Mouse (Mus musculus) activated CD4-positive, CD25-positive, alpha-beta regulatory T cell, adult 9 weeks (primary cell): ENCODE data around the gene Fahd1. TPM values are rescaled to one million over a fixed set of nuclear protein-coding genes. Genes with fewer than 3 reads are reported as not detected.

Experiments
- polyA plus RNA-seq: library from polyadenylated mRNA; unstranded; fragments of 100-300 nt; shearing (Covaris generic); gene quantifications from one replicate; pipeline ENCODE4 v1.2.1, GENCODE M21; 2017

The Fahd1 gene
- polyA plus RNA-seq: 2.6 TPM

GRCm38 (mm10) chr17:24850065-24850772 is at the start of gene Fahd1:
Gene Fahd1 (minus strand): TSS chr17:24850364.

DNA sequence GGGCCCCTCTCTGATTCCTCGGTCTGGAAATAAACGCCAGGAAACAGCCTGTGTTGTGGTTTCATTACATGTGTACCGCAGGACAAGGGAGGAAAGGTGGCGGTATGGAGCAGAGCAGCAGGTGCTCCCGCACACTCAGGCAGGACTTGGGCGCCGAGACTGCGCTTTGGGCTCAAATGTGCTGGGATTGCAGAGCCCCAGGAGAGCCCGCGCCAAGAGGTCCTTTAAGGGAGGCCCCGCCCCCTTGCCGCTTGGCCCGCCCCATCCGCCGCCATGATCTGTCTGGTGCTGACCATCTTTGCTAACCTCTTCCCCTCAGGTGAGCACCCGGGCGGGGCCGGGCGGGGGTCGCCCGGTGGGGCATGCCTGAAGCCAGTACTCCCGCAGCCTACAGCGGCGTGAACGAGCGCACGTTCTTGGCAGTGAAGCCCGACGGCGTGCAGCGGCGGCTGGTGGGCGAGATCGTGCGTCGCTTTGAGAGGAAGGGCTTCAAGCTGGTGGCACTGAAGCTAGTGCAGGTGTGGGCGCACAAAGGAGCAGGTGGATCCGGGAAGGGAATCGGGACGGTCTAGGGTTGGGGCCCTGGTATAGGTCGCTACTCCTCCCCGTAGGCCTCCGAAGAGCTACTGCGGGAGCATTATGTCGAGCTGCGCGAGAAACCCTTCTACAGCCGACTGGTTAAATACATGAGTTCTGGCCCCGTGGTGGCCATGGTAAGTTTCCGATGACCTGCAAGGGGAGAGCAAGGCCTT is 46.3 kb upstream of the Fahd1 start, which contains the start of gene Nme3:
TSS of gene Nme3 (plus strand) at position 260 of the 752 bp plus-strand sequence.

GRCm38 (mm10) chr17:24894995-24895547 is 44.9 kb upstream of the Fahd1 start, which contains the start of the genes Eme2 and Mrps34:
Gene Eme2 (minus strand): TSS chr17:24895087.
Gene Mrps34 (plus strand): TSS chr17:24895116.

GRCm38 (mm10) chr17:24886134-24886931 is 36.2 kb upstream of the Fahd1 start, which contains the start of the genes Nubp2 and Spsb3:
Gene Nubp2 (minus strand): TSS chr17:24886349.
Gene Spsb3 (plus strand): TSS chr17:24886643.

DNA sequence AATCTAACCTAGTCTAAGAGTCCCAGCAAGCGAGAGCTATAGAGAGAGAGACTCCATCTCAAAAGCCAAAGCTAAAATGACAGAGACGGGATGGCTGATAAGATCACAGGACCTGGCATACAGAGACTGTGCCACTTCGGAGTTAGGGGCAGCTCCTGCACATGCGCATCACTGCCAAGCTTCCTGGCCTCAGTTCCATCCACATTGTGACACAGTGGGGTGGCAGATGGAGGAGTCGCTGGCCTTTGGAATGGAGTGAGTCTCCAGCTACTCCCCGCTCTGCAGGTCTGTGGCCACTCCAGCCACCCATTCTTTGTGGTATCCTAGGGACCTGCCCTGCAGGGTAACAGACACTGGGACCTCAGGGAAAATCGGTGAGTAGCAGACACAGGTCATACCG is 15.6 kb upstream of the Fahd1 start, which contains the start of gene Igfals:
TSS of gene Igfals (plus strand) at position 222 of the 400 bp plus-strand sequence.

DNA sequence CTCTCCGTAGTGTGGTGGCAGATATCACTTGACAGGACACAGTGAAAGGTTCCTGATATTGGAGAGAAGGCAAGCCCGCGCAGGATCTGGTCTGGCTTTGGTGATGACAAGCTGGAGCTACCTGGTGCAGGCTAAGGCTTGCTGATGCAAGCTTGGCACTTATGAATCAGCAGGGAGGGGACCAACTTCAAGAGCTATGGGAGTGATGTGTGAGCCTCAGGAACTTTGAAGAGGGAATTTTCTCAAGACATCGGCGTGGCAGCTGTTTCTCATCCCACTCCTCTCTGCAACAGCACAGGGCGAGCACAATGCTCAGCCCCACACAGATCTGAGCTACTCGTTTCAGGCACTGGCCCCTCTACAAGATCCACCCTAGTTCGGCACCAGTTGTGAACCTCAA is 10.3 kb downstream of the Fahd1 start, which contains the start of gene Hagh:
TSS of gene Hagh (plus strand) at position 302 of the 400 bp plus-strand sequence.

DNA sequence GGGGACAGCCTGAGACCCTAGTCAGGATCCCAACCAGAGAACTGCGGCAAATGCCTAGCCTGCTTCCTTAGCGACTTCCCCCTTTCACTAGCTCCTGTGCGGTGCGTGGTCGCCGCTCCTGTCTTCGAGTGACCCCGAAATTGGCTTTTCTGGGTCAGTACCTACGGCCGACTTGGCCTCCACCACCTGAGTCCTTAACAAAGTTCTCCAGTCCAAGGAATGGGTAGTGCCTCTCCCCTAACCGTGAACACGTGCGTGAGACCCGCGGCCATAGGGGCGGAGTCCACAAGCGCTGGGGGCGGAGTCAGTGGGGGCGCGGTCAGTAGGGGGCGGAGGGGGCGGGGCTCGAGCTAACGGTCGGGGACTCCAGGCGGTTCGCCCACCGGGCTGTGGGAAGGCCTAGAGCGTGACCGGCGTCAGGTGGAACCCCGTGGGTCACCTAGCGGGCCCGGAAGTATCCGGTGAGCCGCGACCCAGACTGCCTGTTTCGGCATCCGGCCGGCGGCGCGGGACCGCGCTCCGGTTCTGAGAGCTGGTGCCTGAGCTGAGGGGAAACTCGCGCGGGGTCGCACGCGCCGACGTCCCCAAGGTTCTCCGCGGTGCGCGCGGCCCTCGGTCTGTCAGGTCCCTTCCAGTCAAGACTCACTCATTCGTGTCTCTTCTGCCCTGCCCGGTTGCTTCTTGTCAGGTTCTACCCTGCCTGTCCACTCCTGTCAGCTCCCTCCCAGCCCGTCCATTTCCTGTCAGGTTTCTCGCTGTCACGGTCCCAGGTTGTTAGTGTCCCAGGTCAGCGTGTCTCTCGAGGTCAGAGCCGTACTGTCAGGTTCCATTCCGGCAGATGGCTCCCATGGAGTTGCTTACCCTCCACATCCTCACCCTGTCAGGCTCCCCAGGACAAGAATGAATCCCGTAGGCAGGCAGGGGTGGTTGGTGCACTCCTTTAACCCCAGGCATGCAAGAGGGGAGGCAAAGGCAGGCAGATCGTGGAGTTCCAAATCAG is 45.9 kb downstream of the Fahd1 start, which contains the start of gene Meiob:
TSS of gene Meiob (plus strand) at position 338 of the 1,000 bp plus-strand sequence.

Other genes starting within 250 kb of the Fahd1 start
- gene Tsc2, start 217.7 kb downstream of the Fahd1 start, polyA plus RNA-seq: 48.8 TPM
- gene Nthl1, start 217.7 kb downstream of the Fahd1 start, polyA plus RNA-seq: 6.0 TPM
- not detected for gene Slc9a3r2, start 200.0 kb downstream of the Fahd1 start, polyA plus RNA-seq
- not detected for gene Npw, start 191.9 kb downstream of the Fahd1 start, polyA plus RNA-seq
- gene Zfp598, start 180.7 kb downstream of the Fahd1 start, polyA plus RNA-seq: 2.3 TPM
- gene Syngr3, start 160.4 kb downstream of the Fahd1 start, polyA plus RNA-seq: 0.88 TPM
- 7.8 TPM for gene Gfer, start 154.2 kb downstream of the Fahd1 start, polyA plus RNA-seq
- gene Noxo1, start 154.1 kb downstream of the Fahd1 start, polyA plus RNA-seq: 1.4 TPM
- gene Tbl3, start 142.7 kb downstream of the Fahd1 start, polyA plus RNA-seq: 60.9 TPM
- not detected for gene Rnf151, start 132.3 kb downstream of the Fahd1 start, polyA plus RNA-seq
- gene Rps2, start 132.2 kb downstream of the Fahd1 start, polyA plus RNA-seq: 789 TPM
- 222 TPM for gene Ndufb10, start 125.9 kb downstream of the Fahd1 start, polyA plus RNA-seq
- gene Rpl3l, start 122.5 kb downstream of the Fahd1 start, polyA plus RNA-seq: not detected
- gene Msrb1, start 113.7 kb downstream of the Fahd1 start, polyA plus RNA-seq: 16.1 TPM
- not detected for gene Hs3st6, start 97.4 kb downstream of the Fahd1 start, polyA plus RNA-seq
- gene Meiob, start 46.1 kb downstream of the Fahd1 start, polyA plus RNA-seq: not detected
- 43.5 TPM for gene Hagh, start 10.2 kb downstream of the Fahd1 start, polyA plus RNA-seq
- not detected for gene Igfals, start 15.6 kb upstream of the Fahd1 start, polyA plus RNA-seq
- 111 TPM for gene Nubp2, start 36.0 kb upstream of the Fahd1 start, polyA plus RNA-seq
- 58.7 TPM for gene Spsb3, start 36.3 kb upstream of the Fahd1 start, polyA plus RNA-seq
- gene Eme2, start 44.7 kb upstream of the Fahd1 start, polyA plus RNA-seq: 53.5 TPM
- 46.4 TPM for gene Mrps34, start 44.8 kb upstream of the Fahd1 start, polyA plus RNA-seq
- gene Nme3, start 46.1 kb upstream of the Fahd1 start, polyA plus RNA-seq: 67.3 TPM
- 60.4 TPM for gene Mapk8ip3, start 86.6 kb upstream of the Fahd1 start, polyA plus RNA-seq
- gene Jpt2, start 110.3 kb upstream of the Fahd1 start, polyA plus RNA-seq: 38.0 TPM
- 6.3 TPM for gene Cramp1l, start 165.4 kb upstream of the Fahd1 start, polyA plus RNA-seq
- 26.8 TPM for gene Ift140, start 165.7 kb upstream of the Fahd1 start, polyA plus RNA-seq
- 0.98 TPM for gene Tmem204, start 233.2 kb upstream of the Fahd1 start, polyA plus RNA-seq